8 mouse cellular contexts compared by ENCODE assay signal in the genomic region with DNA sequence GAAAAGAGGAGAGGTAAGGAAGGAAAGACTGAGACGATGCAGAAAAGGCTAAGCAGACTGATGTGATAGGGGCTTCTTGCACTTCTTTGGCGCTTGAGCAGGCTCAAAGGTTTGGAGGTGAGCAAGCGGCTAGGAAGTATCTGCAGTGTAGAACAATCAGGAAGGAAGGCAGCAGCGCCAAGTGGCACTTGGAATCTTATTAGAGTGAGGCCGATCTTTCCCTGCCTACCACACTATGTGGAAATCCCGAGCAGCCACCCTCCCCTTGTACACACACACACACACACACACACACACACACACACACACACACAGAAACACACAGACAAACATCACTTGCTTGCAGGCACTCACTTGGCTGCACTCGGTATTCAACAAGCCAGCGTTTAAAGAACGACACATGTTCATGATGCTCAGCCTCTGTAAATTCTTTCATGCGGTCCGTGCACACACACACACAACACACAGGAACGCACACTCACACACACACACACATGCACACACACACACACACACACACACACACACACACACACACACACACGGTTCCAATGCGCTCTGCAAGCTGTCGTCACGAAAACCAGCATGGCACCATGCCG. TPM values are rescaled to one million over a fixed set of nuclear protein-coding genes. Genes with fewer than 3 reads are reported as not detected.
A peak's percentile ranks its signal among the peaks of the same experiment; 100 is the strongest.
DNase-seq lines count a peak whose midpoint lies in the region; ATAC-seq lines count a peak whose summit lies in the region.
"Had no signal": no experiment of that assay in that cellular context is flagged by ENCODE, and none has a peak within 500 bp of the region (broad histone marks: within the 10 kb centered on the region; RNA-seq: fewer than 3 reads in every experiment).

No protein-coding gene starts in this region.

- no peak overlapping the region for H3K27ac ChIP-seq in liver, embryonic 11.5 days (ENCODE audit: low read depth, low read length)
- H3K27ac ChIP-seq in hindbrain, embryonic 12.5 days = no peak overlapping the region
- peak overlapping the region; percentile 76 for H3K27ac ChIP-seq in midbrain, embryonic 15.5 days
- H3K27ac ChIP-seq: liver, embryonic 14.5 days had no signal

- no peak for ATAC-seq in liver, embryonic 11.5 days (replicated peaks; ENCODE audit: low FRiP score)
- ATAC-seq in hindbrain, embryonic 12.5 days (ENCODE audit: low FRiP score) = no peak
- peak; percentile 12 for ATAC-seq in midbrain, embryonic 15.5 days (replicated peaks)

- no peaks in the 10 kb centered on the region for H3K4me1 ChIP-seq in liver, embryonic 11.5 days (replicated peaks; ENCODE audit: control insufficient read depth, insufficient read depth, low read length)
- peaks cover 11% of the 10 kb centered on the region for H3K4me1 ChIP-seq in hindbrain, embryonic 12.5 days
- peaks cover 23% of the 10 kb centered on the region for H3K4me1 ChIP-seq in midbrain, embryonic 15.5 days

- H3K27me3 ChIP-seq in liver, embryonic 11.5 days (replicated peaks; ENCODE audit: control insufficient read depth, insufficient read depth, low read length) = peaks cover 44% of the 10 kb centered on the region
- H3K27me3 ChIP-seq in hindbrain, embryonic 12.5 days = peaks cover 40% of the 10 kb centered on the region
- H3K27me3 ChIP-seq in midbrain, embryonic 15.5 days (replicated peaks) = no peaks in the 10 kb centered on the region

- H3K9me3 ChIP-seq in liver, embryonic 11.5 days (ENCODE audit: control insufficient read depth, low read length) = no peaks in the 10 kb centered on the region
- H3K9me3 ChIP-seq in hindbrain, embryonic 12.5 days (replicated peaks) = no peaks in the 10 kb centered on the region
- no peaks in the 10 kb centered on the region for H3K9me3 ChIP-seq in midbrain, embryonic 15.5 days

- no peak overlapping the region for H3K9ac ChIP-seq in liver, embryonic 11.5 days (ENCODE audit: low read depth, low read length)
- peak overlapping the region; percentile 82 for H3K9ac ChIP-seq in hindbrain, embryonic 12.5 days
- peak overlapping the region; percentile 64 for H3K9ac ChIP-seq in midbrain, embryonic 15.5 days
- H3K9ac ChIP-seq: liver, embryonic 14.5 days had no signal

- H3K4me3 ChIP-seq in liver, embryonic 11.5 days (ENCODE audit: low read depth, low read length) = peak overlapping the region; percentile 66
- H3K4me3 ChIP-seq in hindbrain, embryonic 12.5 days = peak overlapping the region; percentile 80
- H3K4me3 ChIP-seq in midbrain, embryonic 15.5 days = peak overlapping the region; percentile 68

- H3K4me2 ChIP-seq in liver, embryonic 11.5 days = peak overlapping the region; percentile 92
- peak overlapping the region; percentile 98 for H3K4me2 ChIP-seq in hindbrain, embryonic 12.5 days (replicated peaks)
- H3K4me2 ChIP-seq in midbrain, embryonic 15.5 days = peak overlapping the region; percentile 72

- DNase-seq in liver, embryonic 11.5 days (ENCODE audit: low spot score) = no peak
- no peak for DNase-seq in liver
- DNase-seq in embryo, embryonic 9.5 days (ENCODE audit: extremely low spot score) = peak; percentile 9
- DNase-seq in spleen, postnatal 10 days (ENCODE audit: low spot score in 2 of 2) = no peak
- no peak for DNase-seq in spleen, adult 18-20 months

- no peaks in the 10 kb centered on the region for H3K36me3 ChIP-seq in liver, embryonic 11.5 days (ENCODE audit: control insufficient read depth, insufficient read depth, low read length)
- no peaks in the 10 kb centered on the region for H3K36me3 ChIP-seq in hindbrain, embryonic 12.5 days
- no peaks in the 10 kb centered on the region for H3K36me3 ChIP-seq in midbrain, embryonic 15.5 days (replicated peaks)

- WGBS in liver, embryonic 11.5 days = 11% methylated on average over 17 of the region's 17 CpGs
- 9% methylated on average over 17 of the region's 17 CpGs for WGBS in hindbrain, embryonic 12.5 days
- WGBS in midbrain, embryonic 15.5 days = 3% methylated on average over 13 of the region's 17 CpGs

RNA-seq across cellular contexts. Expression of a gene that starts 1.4 kb away (rescaled TPM):
- 0.38 and 0.88 TPM in 2 replicates for polyA plus RNA-seq in liver, embryonic 11.5 days (2014; fragmentation: Nextera tagmentation; extraction: Ambion mirVana)
- 1.1 and 1.3 TPM in 2 replicates for polyA plus RNA-seq in hindbrain, embryonic 12.5 days (2016; fragmentation: Nextera tagmentation; extraction: Ambion mirVana)
- polyA plus RNA-seq in midbrain, embryonic 15.5 days (2015; fragmentation: Nextera tagmentation; extraction: Ambion mirVana) = 3.5 and 4.4 TPM in 2 replicates
